Mouse (Mus musculus) WW6 (cell line): Measurements from ENCODE around the gene Trp53rkb.

Experiments used
- DNase-seq: peaks from one replicate; pipeline ENCODE4 v3.0.0-alpha.2; 2013; ENCODE audit warnings: low read depth, low spot score

The Trp53rkb gene

GRCm38 (mm10) chr2:166799615-166800472, 7.5 kb downstream of the Trp53rkb start:
- DNase-seq: no peak

- no peak for DNase-seq
Measured at GRCm38 (mm10) chr2:166800473-166800857, 8.1 kb downstream of the Trp53rkb start.

GRCm38 (mm10) chr2:166801436-166801835, 9.1 kb downstream of the Trp53rkb start:
- DNase-seq: no peak

GRCm38 (mm10) chr2:166803298-166803697, 11.0 kb downstream of the Trp53rkb start:
- no peak for DNase-seq

GRCm38 (mm10) chr2:166805250-166806172, 13.2 kb downstream of the Trp53rkb start, which contains the start of gene Arfgef2:
Arfgef2 (plus strand) TSS chr2:166805588.
- peak; percentile 83 for DNase-seq

GRCm38 (mm10) chr2:166806173-166806705, 13.9 kb downstream of the Trp53rkb start:
- DNase-seq: no peak

GRCm38 (mm10) chr2:166806813-166807212, 14.5 kb downstream of the Trp53rkb start:
- DNase-seq: no peak

GRCm38 (mm10) chr2:166809499-166809898, 17.2 kb downstream of the Trp53rkb start:
- no peak for DNase-seq

- DNase-seq: no peak
Measured at GRCm38 (mm10) chr2:166810821-166811220, 18.5 kb downstream of the Trp53rkb start.

GRCm38 (mm10) chr2:166818463-166819143, 26.3 kb downstream of the Trp53rkb start:
- DNase-seq: no peak

GRCm38 (mm10) chr2:166819849-166820248, 27.5 kb downstream of the Trp53rkb start:
- no peak for DNase-seq

GRCm38 (mm10) chr2:166820844-166821243, 28.5 kb downstream of the Trp53rkb start:
- no peak for DNase-seq

- DNase-seq: no peak
Measured at GRCm38 (mm10) chr2:166821406-166821805, 29.1 kb downstream of the Trp53rkb start.

- DNase-seq: no peak
Measured at GRCm38 (mm10) chr2:166822119-166822826, 29.9 kb downstream of the Trp53rkb start.

GRCm38 (mm10) chr2:166822901-166823300, 30.6 kb downstream of the Trp53rkb start:
- no peak for DNase-seq

- no peak for DNase-seq
Measured at GRCm38 (mm10) chr2:166824386-166824785, 32.1 kb downstream of the Trp53rkb start.

GRCm38 (mm10) chr2:166824998-166825397, 32.7 kb downstream of the Trp53rkb start:
- DNase-seq: no peak

- DNase-seq: no peak
Measured at GRCm38 (mm10) chr2:166826491-166827224, 34.3 kb downstream of the Trp53rkb start.

- no peak for DNase-seq
Measured at GRCm38 (mm10) chr2:166828306-166828705, 36.0 kb downstream of the Trp53rkb start.

GRCm38 (mm10) chr2:166830350-166830749, 38.0 kb downstream of the Trp53rkb start:
- no peak for DNase-seq
